Mouse (Mus musculus) intestine, embryonic 16.5 days (tissue): ENCODE measurements at regions not wholly inside any gene's neighbourhood (a gene's known extent, or its start where the extent isn't known, plus 50 kb on each side); places are given as distances from the start of the nearest gene placed in this dataset.

Experiments
- ATAC-seq: fragments of 200-750 bp; cut with Nextera tagmentation; 2 replicates; pipeline ENCODE4 v1.8.0; 2017; ENCODE audit warnings: moderate TSS enrichment, moderate library complexity
- H3K27ac ChIP-seq: fragments of 300-500 bp; sonication (generic); 2 replicates; pipeline ENCODE4 v1.5.1; 2014; ENCODE audit warnings: mild to moderate bottlenecking, low read length
- H3K27me3 ChIP-seq: fragments of 300-500 bp; sonication (generic); replicated peaks from 2 replicates; pipeline ENCODE4 v1.6.1; 2014; ENCODE audit warnings: low read length, control low read depth, mixed read lengths; ENCODE audit not compliant: control insufficient read depth, insufficient read depth
- H3K36me3 ChIP-seq: fragments of 300-500 bp; sonication (generic); 2 replicates; pipeline ENCODE4 v1.6.1; 2014; ENCODE audit warnings: low read length, control low read depth; ENCODE audit not compliant: control insufficient read depth, insufficient read depth
- H3K4me1 ChIP-seq: fragments of 300-500 bp; sonication (generic); 2 replicates; pipeline ENCODE4 v1.6.1; 2014; ENCODE audit warnings: low read length, control low read depth, mixed read lengths; ENCODE audit not compliant: control insufficient read depth, insufficient read depth
- H3K4me2 ChIP-seq: fragments of 300-500 bp; sonication (generic); 2 replicates; pipeline ENCODE4 v1.6.1; 2014; ENCODE audit warnings: low read depth, low read length, control low read depth
- H3K4me3 ChIP-seq: fragments of 300-500 bp; sonication (generic); 2 replicates; pipeline ENCODE4 v1.5.1; 2014; ENCODE audit warnings: mild to moderate bottlenecking, low read length
- H3K9ac ChIP-seq: fragments of 300-500 bp; sonication (generic); 2 replicates; pipeline ENCODE4 v1.6.1; 2014; ENCODE audit warnings: low read depth, low read length
- H3K9me3 ChIP-seq: fragments of 300-500 bp; sonication (generic); 2 replicates; pipeline ENCODE4 v1.6.1; 2016; ENCODE audit warnings: low read length, control low read depth; ENCODE audit not compliant: control insufficient read depth
- whole genome bisulfite sequencing: fragments of 180-500 bp; shearing (Covaris S2); extraction: QIAGEN DNeasy Blood & Tissue Kit; methylation state at CpG from one replicate; pipeline ENCODE4 v1.1.7; 2014; 5-methylcytosine and 5-hydroxymethylcytosine counted together

DNA sequence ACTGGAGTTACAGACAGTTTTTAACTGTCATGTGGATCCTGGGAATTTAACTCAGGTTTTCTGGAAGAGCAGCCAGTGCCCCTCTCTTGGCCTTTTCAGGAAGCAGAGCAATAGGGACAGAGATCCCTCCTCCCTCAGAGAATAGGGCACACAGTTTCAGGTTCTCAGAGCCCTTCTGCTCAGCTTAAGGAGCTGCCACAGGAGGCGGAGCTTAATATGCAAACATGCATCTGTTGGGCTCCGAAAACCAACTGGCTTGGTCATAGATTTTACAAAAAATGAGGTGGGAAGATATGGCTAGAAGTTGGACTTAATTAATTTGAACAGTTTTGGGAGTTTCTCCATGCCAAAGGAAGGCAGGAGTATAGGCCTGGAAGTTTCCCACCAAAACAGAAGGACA, 61.9 kb upstream of the Znrf2 start:
- H3K4me3 ChIP-seq = no peak overlapping the region
- H3K27me3 ChIP-seq = no peaks in the 10 kb centered on the region
- H3K9ac ChIP-seq = no peak overlapping the region
- no peak for ATAC-seq
- peaks cover 6% of the 10 kb centered on the region for H3K4me1 ChIP-seq
- H3K36me3 ChIP-seq = no peaks in the 10 kb centered on the region
- WGBS = 86% methylated on average over 2 of the region's 2 CpGs
- no peaks in the 10 kb centered on the region for H3K9me3 ChIP-seq
- H3K4me2 ChIP-seq = no peak overlapping the region
- no peak overlapping the region for H3K27ac ChIP-seq

DNA sequence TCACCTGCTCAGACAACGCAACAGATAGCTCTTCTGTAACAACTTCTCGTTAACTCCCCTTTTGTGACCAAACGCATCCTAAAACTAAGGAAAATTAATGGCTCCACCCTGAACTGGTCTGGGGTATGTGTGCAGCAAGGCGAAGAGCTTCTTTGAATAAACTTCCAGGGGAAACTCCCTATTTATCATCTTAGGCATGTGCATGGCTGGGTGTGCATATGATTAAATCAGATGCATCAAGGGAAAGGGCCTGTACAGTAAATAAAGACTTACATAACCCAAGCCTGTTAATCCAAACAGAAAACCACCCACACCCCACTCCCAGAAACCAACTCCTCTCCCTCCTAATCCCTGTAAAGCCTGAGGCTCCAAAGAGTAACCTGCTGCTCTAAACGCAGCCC, 59.2 kb upstream of the Znrf2 start:
- Histone ChIP-seq H3K4me3 (no peak overlapping the region), H3K27ac (no peak overlapping the region), H3K4me1 (peaks cover 8% of the 10 kb centered on the region), H3K36me3 (no peaks in the 10 kb centered on the region), H3K9me3 (no peaks in the 10 kb centered on the region), H3K27me3 (no peaks in the 10 kb centered on the region), H3K4me2 (no peak overlapping the region), H3K9ac (no peak overlapping the region)
- no peak for ATAC-seq
- WGBS = 38% methylated on average over 5 of the region's 5 CpGs

DNA sequence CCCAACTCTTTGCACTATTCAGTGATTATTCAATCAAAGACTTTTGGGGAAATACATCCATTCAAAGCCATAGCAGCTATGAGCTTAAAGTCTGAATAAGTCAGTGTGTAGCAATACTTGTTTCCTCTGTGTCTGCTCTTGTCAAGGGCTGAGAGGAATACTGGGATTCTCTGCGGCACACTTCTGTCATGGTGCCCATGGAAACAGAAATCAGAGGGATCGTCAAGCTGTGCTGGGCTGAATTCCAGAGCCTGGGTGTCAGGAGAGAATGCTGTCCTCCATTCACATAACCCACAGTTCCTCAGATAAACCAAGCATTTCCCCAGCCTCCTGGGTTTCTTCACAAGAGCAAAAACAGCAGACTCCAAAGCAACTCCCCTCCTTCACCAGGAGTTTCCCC, 58.6 kb upstream of the Znrf2 start:
- ATAC-seq = no peak
- no peak overlapping the region for H3K9ac ChIP-seq
- peaks cover 8% of the 10 kb centered on the region for H3K4me1 ChIP-seq
- no peak overlapping the region for H3K4me2 ChIP-seq
- H3K9me3 ChIP-seq = no peaks in the 10 kb centered on the region
- H3K36me3 ChIP-seq = no peaks in the 10 kb centered on the region
- H3K4me3 ChIP-seq = no peak overlapping the region
- no peak overlapping the region for H3K27ac ChIP-seq
- WGBS = 46% methylated on average over 2 of the region's 2 CpGs
- no peaks in the 10 kb centered on the region for H3K27me3 ChIP-seq

DNA sequence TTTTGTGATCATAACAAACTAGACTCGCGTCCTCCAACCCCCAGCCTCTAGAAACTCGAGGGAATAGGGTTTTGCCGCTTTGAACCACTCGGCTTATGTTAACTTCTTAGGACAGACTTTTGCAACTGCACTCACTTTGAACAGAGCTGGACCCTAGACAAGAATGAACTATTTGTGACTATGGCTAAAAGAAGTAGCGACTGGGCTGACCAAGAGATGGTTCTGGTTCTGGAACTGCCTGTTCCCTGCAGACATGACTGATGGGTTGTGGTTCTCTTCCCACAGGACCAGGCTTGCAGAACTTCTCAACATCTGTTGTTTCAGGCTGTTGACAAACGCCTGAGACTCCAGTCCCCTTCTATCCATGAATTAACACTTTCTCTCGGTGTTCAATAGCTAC, 57.5 kb upstream of the Znrf2 start:
- Histone ChIP-seq H3K9ac (no peak overlapping the region), H3K4me1 (peaks cover 8% of the 10 kb centered on the region), H3K27ac (no peak overlapping the region), H3K9me3 (no peaks in the 10 kb centered on the region), H3K27me3 (no peaks in the 10 kb centered on the region), H3K4me2 (peak overlapping the region; percentile 38; the same call in 1 of the 2 replicates), H3K36me3 (no peaks in the 10 kb centered on the region), H3K4me3 (no peak overlapping the region)
- ATAC-seq = no peak
- WGBS = 55% methylated on average over 8 of the region's 8 CpGs

DNA sequence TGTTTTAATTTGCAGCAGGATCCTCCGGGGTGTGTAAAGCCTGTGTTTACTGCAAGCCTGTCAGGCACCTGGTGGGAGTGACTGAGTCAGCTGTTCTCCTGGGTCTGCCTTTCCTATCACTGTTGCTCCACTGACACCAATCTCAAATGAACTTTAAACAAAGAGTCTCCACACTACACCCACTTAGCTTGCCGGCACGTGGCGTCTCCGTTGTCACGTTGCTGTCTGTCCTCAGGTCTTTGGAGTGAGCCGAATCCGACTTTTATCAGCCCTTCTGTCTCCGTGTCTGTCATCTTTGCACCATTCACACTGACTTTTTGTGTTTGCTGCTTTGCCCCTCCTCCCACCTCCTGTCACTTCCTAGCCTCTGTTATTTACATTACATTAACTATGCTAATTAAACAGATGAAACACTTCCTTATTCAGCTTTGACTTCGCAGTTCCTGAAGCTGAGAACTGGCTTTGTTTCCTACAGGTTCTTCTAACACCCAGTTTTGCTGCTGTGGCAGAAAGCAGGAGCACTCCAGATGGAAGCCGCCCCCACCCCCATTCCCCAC, 56.7 kb upstream of the Znrf2 start:
- peak; percentile 74 for ATAC-seq
- no peaks in the 10 kb centered on the region for H3K9me3 ChIP-seq

GRCm38 (mm10) chr6:54760541-54760940, 56.2 kb upstream of the Znrf2 start:
- Histone ChIP-seq H3K9ac (no peak overlapping the region), H3K27me3 (no peaks in the 10 kb centered on the region), H3K4me2 (0 out of 2 replicates have a peak overlapping the region, but pooled peaks have one; percentile 38), H3K36me3 (no peaks in the 10 kb centered on the region), H3K9me3 (no peaks in the 10 kb centered on the region), H3K4me3 (no peak overlapping the region), H3K27ac (no peak overlapping the region), H3K4me1 (peaks cover 8% of the 10 kb centered on the region)
- ATAC-seq = no peak
- 44% methylated on average over 2 of the region's 2 CpGs for WGBS

More for the DNA sequence above, 56.7 kb upstream of the Znrf2 start:
- Histone ChIP-seq H3K27ac (no peak overlapping the region), H3K9ac (no peak overlapping the region), H3K4me1 (peaks cover 8% of the 10 kb centered on the region), H3K4me3 (0 out of 2 replicates have a peak overlapping the region, but pooled peaks have one; percentile 0), H3K4me2 (peak overlapping the region; percentile 38), H3K27me3 (no peaks in the 10 kb centered on the region), H3K36me3 (no peaks in the 10 kb centered on the region)
- WGBS = 3% methylated on average over 11 of the region's 11 CpGs

GRCm38 (mm10) chr6:54762021-54762420, 54.7 kb upstream of the Znrf2 start:
- no peak overlapping the region for H3K9ac ChIP-seq
- H3K9me3 ChIP-seq = no peaks in the 10 kb centered on the region
- H3K4me1 ChIP-seq = peaks cover 8% of the 10 kb centered on the region
- no peaks in the 10 kb centered on the region for H3K36me3 ChIP-seq
- ATAC-seq = no peak
- 72% methylated on average over 5 of the region's 5 CpGs for WGBS
- no peak overlapping the region for H3K4me2 ChIP-seq
- no peaks in the 10 kb centered on the region for H3K27me3 ChIP-seq
- H3K4me3 ChIP-seq = no peak overlapping the region
- no peak overlapping the region for H3K27ac ChIP-seq

DNA sequence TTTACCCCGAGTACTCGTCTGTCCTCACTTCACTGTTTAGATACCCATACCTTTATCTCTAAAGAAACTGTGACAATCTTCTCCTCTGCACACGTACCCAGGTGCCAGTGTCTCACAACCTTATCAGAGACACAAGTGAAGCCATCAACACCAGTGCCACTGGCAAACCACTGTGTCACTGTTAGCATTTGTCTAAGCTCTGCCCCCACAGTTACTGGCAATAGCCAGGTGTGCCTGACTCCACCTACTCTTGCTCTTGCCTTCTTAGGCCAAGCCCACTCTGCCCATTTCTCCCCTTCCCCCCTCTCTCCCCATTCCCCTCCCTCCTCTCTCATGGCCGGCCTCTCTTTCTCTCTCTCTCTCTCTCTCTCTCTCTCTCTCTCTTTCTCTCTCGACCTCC, 54.2 kb upstream of the Znrf2 start:
- Histone ChIP-seq H3K9me3 (no peaks in the 10 kb centered on the region), H3K4me3 (no peak overlapping the region), H3K27ac (no peak overlapping the region), H3K27me3 (no peaks in the 10 kb centered on the region), H3K9ac (no peak overlapping the region), H3K36me3 (no peaks in the 10 kb centered on the region), H3K4me1 (peaks cover 8% of the 10 kb centered on the region), H3K4me2 (no peak overlapping the region)
- ATAC-seq = peak; percentile 23; the same call in 1 of the 2 replicates
- 40% methylated on average over 5 of the region's 5 CpGs for WGBS

GRCm38 (mm10) chr6:54763669-54764068, 53.0 kb upstream of the Znrf2 start:
- Histone ChIP-seq H3K27me3 (no peaks in the 10 kb centered on the region), H3K4me3 (no peak overlapping the region), H3K9ac (no peak overlapping the region), H3K36me3 (no peaks in the 10 kb centered on the region), H3K4me2 (no peak overlapping the region), H3K4me1 (peaks cover 8% of the 10 kb centered on the region), H3K27ac (peak overlapping the region; percentile 24; the same call in 1 of the 2 replicates), H3K9me3 (no peaks in the 10 kb centered on the region)
- WGBS = 60% methylated on average over 4 of the region's 4 CpGs
- peak; percentile 65 for ATAC-seq

GRCm38 (mm10) chr6:54765715-54766114, 51.0 kb upstream of the Znrf2 start:
- H3K9ac ChIP-seq = no peak overlapping the region
- WGBS = 67% methylated on average over 2 of the region's 2 CpGs
- H3K4me1 ChIP-seq = no peaks in the 10 kb centered on the region
- no peaks in the 10 kb centered on the region for H3K27me3 ChIP-seq
- no peak overlapping the region for H3K4me2 ChIP-seq
- no peak for ATAC-seq
- no peaks in the 10 kb centered on the region for H3K9me3 ChIP-seq
- no peak overlapping the region for H3K27ac ChIP-seq
- H3K36me3 ChIP-seq = no peaks in the 10 kb centered on the region
- H3K4me3 ChIP-seq = no peak overlapping the region
